Mouse (Mus musculus): ENCODE results near the gene Rab4a. TPM values are rescaled to one million over a fixed set of nuclear protein-coding genes. Genes with fewer than 3 reads are reported as not detected.
A peak's percentile ranks its signal among the peaks of the same experiment; 100 is the strongest.

The Rab4a gene
- polyA plus RNA-seq, 1 experiment from 2014 or later, result 32.1 TPM

GRCm38 (mm10) chr8:123835451-123835850 lies 29.7 kb downstream of the Rab4a start:
- Histone ChIP-seq H3K27me3 (replicated peaks; ENCODE audit: insufficient read depth, low read length) (no peaks in the 10 kb centered on the region), H3K9ac (replicated peaks; ENCODE audit: low read depth) (no peak overlapping the region), H3K4me1 (ENCODE audit: insufficient read depth, low read depth, low read length) (no peaks in the 10 kb centered on the region), H3K27ac (ENCODE audit: low read length) (no peak overlapping the region), H3K36me3 (ENCODE audit: insufficient read depth, low read length) (peaks cover 7% of the 10 kb centered on the region; the same call in 1 of the 2 replicates), H3K4me3 (ENCODE audit: low read depth, low read length) (no peak overlapping the region), H3K9me3 (ENCODE audit: low read length) (no peaks in the 10 kb centered on the region), H3K4me2 (replicated peaks; ENCODE audit: low read depth, low read length) (no peak overlapping the region)
- DNase-seq (ENCODE audit: low spot score) (peak; percentile 55), ATAC-seq (no peak)
- TF ChIP-seq CTCF (IDR thresholded peaks at IDR 0.05), result peak; percentile 77
- no peak for TF ChIP-seq EP300 (IDR thresholded peaks at IDR 0.05)
- WGBS, result 52% methylated on average over 9 of the region's 9 CpGs

- WGBS, result 83% methylated on average over 6 of the region's 6 CpGs
- H3K36me3 ChIP-seq (ENCODE audit: insufficient read depth, low read length), result peaks cover 7% of the 10 kb centered on the region; the same call in 1 of the 2 replicates
Measured at GRCm38 (mm10) chr8:123836354-123836753, 30.6 kb downstream of the Rab4a start.

GRCm38 (mm10) chr8:123838496-123838895 lies 32.7 kb downstream of the Rab4a start:
- DNase-seq (ENCODE audit: low spot score) (no peak), ATAC-seq (no peak)
- Histone ChIP-seq H3K9ac (replicated peaks; ENCODE audit: low read depth) (no peak overlapping the region), H3K36me3 (ENCODE audit: insufficient read depth, low read length) (peaks cover 7% of the 10 kb centered on the region; the same call in 1 of the 2 replicates), H3K27me3 (replicated peaks; ENCODE audit: insufficient read depth, low read length) (no peaks in the 10 kb centered on the region), H3K4me1 (ENCODE audit: insufficient read depth, low read depth, low read length) (no peaks in the 10 kb centered on the region), H3K27ac (ENCODE audit: low read length) (no peak overlapping the region), H3K4me2 (replicated peaks; ENCODE audit: low read depth, low read length) (no peak overlapping the region), H3K9me3 (ENCODE audit: low read length) (no peaks in the 10 kb centered on the region), H3K4me3 (ENCODE audit: low read depth, low read length) (no peak overlapping the region)
- TF ChIP-seq CTCF (IDR thresholded peaks at IDR 0.05) (no peak), EP300 (IDR thresholded peaks at IDR 0.05) (no peak)
- WGBS, result 60% methylated on average over 9 of the region's 9 CpGs

More at GRCm38 (mm10) chr8:123836354-123836753, 30.6 kb downstream of the Rab4a start:
- TF ChIP-seq EP300 (IDR thresholded peaks at IDR 0.05) (no peak), CTCF (IDR thresholded peaks at IDR 0.05) (no peak)
- Histone ChIP-seq H3K4me1 (ENCODE audit: insufficient read depth, low read depth, low read length) (no peaks in the 10 kb centered on the region), H3K4me2 (replicated peaks; ENCODE audit: low read depth, low read length) (no peak overlapping the region), H3K9ac (replicated peaks; ENCODE audit: low read depth) (no peak overlapping the region), H3K4me3 (ENCODE audit: low read depth, low read length) (no peak overlapping the region), H3K9me3 (ENCODE audit: low read length) (no peaks in the 10 kb centered on the region), H3K27me3 (replicated peaks; ENCODE audit: insufficient read depth, low read length) (no peaks in the 10 kb centered on the region), H3K27ac (ENCODE audit: low read length) (no peak overlapping the region)
- DNase-seq (ENCODE audit: low spot score), result no peak
- ATAC-seq, result no peak

- no peak overlapping the region for H3K4me3 ChIP-seq (ENCODE audit: low read depth, low read length)
- no peak for TF ChIP-seq CTCF (IDR thresholded peaks at IDR 0.05)
- no peak for TF ChIP-seq EP300 (IDR thresholded peaks at IDR 0.05)
- H3K4me1 ChIP-seq (ENCODE audit: insufficient read depth, low read depth, low read length), result no peaks in the 10 kb centered on the region
- ATAC-seq (no peak), DNase-seq (ENCODE audit: low spot score) (no peak)
- H3K27me3 ChIP-seq (replicated peaks; ENCODE audit: insufficient read depth, low read length), result no peaks in the 10 kb centered on the region
- no peak overlapping the region for H3K27ac ChIP-seq (ENCODE audit: low read length)
- H3K9me3 ChIP-seq (ENCODE audit: low read length), result no peaks in the 10 kb centered on the region
- WGBS, result 88% methylated on average over 15 of the region's 15 CpGs
- H3K36me3 ChIP-seq (ENCODE audit: insufficient read depth, low read length), result no peaks in the 10 kb centered on the region
- H3K9ac ChIP-seq (replicated peaks; ENCODE audit: low read depth), result no peak overlapping the region
- H3K4me2 ChIP-seq (replicated peaks; ENCODE audit: low read depth, low read length), result no peak overlapping the region
Measured at GRCm38 (mm10) chr8:123840578-123841345, 35.0 kb downstream of the Rab4a start.

- TF ChIP-seq CTCF (IDR thresholded peaks at IDR 0.05), result no peak
- TF ChIP-seq EP300 (IDR thresholded peaks at IDR 0.05), result no peak
- no peak overlapping the region for H3K4me3 ChIP-seq (ENCODE audit: low read depth, low read length)
- no peak for ATAC-seq
- 89% methylated on average over 12 of the region's 12 CpGs for WGBS
- no peaks in the 10 kb centered on the region for H3K36me3 ChIP-seq (ENCODE audit: insufficient read depth, low read length)
- H3K9me3 ChIP-seq (ENCODE audit: low read length), result no peaks in the 10 kb centered on the region
- H3K27me3 ChIP-seq (replicated peaks; ENCODE audit: insufficient read depth, low read length), result no peaks in the 10 kb centered on the region
- no peak overlapping the region for H3K4me2 ChIP-seq (replicated peaks; ENCODE audit: low read depth, low read length)
- H3K27ac ChIP-seq (ENCODE audit: low read length), result no peak overlapping the region
- no peak overlapping the region for H3K9ac ChIP-seq (replicated peaks; ENCODE audit: low read depth)
- DNase-seq (ENCODE audit: low spot score), result no peak
- no peaks in the 10 kb centered on the region for H3K4me1 ChIP-seq (ENCODE audit: insufficient read depth, low read depth, low read length)
Measured at GRCm38 (mm10) chr8:123842086-123842485, 36.3 kb downstream of the Rab4a start.

GRCm38 (mm10) chr8:123844341-123844740 lies 38.6 kb downstream of the Rab4a start:
- TF ChIP-seq CTCF (IDR thresholded peaks at IDR 0.05) (no peak), EP300 (IDR thresholded peaks at IDR 0.05) (no peak)
- H3K9me3 ChIP-seq (ENCODE audit: low read length), result no peaks in the 10 kb centered on the region
- no peaks in the 10 kb centered on the region for H3K4me1 ChIP-seq (ENCODE audit: insufficient read depth, low read depth, low read length)
- H3K4me3 ChIP-seq (ENCODE audit: low read depth, low read length), result no peak overlapping the region
- no peak overlapping the region for H3K4me2 ChIP-seq (replicated peaks; ENCODE audit: low read depth, low read length)
- ATAC-seq, result no peak
- 71% methylated on average over 7 of the region's 7 CpGs for WGBS
- DNase-seq (ENCODE audit: low spot score), result no peak
- no peak overlapping the region for H3K27ac ChIP-seq (ENCODE audit: low read length)
- H3K36me3 ChIP-seq (ENCODE audit: insufficient read depth, low read length), result no peaks in the 10 kb centered on the region
- H3K27me3 ChIP-seq (replicated peaks; ENCODE audit: insufficient read depth, low read length), result no peaks in the 10 kb centered on the region
- H3K9ac ChIP-seq (replicated peaks; ENCODE audit: low read depth), result no peak overlapping the region

All from lung, postnatal 0 days (tissue).